Mouse (Mus musculus): ENCODE measurements around the gene Arhgap29.

Arhgap29 gene

GRCm38 (mm10) chr3:121941204-121941745 is 11.1 kb upstream of the Arhgap29 start:
- DNase-seq (ENCODE audit: extremely low read depth, insufficient read length, low spot score) = no peak

- no peak for DNase-seq (ENCODE audit: extremely low read depth, insufficient read length, low spot score)
These were observed 6.4 kb upstream of the Arhgap29 start for GRCm38 (mm10) chr3:121945957-121946356.

- no peak for DNase-seq (ENCODE audit: extremely low read depth, insufficient read length, low spot score)
These were observed 5.6 kb upstream of the Arhgap29 start for GRCm38 (mm10) chr3:121946765-121947164.

- DNase-seq (ENCODE audit: extremely low read depth, insufficient read length, low spot score) = no peak
These were observed 2.2 kb upstream of the Arhgap29 start for GRCm38 (mm10) chr3:121950139-121950538.

GRCm38 (mm10) chr3:121951116-121951515 is 1.2 kb upstream of the Arhgap29 start:
- DNase-seq (ENCODE audit: extremely low read depth, insufficient read length, low spot score) = no peak

GRCm38 (mm10) chr3:121953049-121953432 is 700 bp downstream of the Arhgap29 start:
- no peak for DNase-seq (ENCODE audit: extremely low read depth, insufficient read length, low spot score)

- DNase-seq (ENCODE audit: extremely low read depth, insufficient read length, low spot score) = no peak
These were observed 1.3 kb downstream of the Arhgap29 start for GRCm38 (mm10) chr3:121953433-121954161.

- DNase-seq (ENCODE audit: extremely low read depth, insufficient read length, low spot score) = no peak
These were observed 2.1 kb downstream of the Arhgap29 start for GRCm38 (mm10) chr3:121954421-121954820.

- DNase-seq (ENCODE audit: extremely low read depth, insufficient read length, low spot score) = no peak
These were observed 3.2 kb downstream of the Arhgap29 start for GRCm38 (mm10) chr3:121955527-121955926.

GRCm38 (mm10) chr3:121956789-121957188 is 4.4 kb downstream of the Arhgap29 start:
- no peak for DNase-seq (ENCODE audit: extremely low read depth, insufficient read length, low spot score)

GRCm38 (mm10) chr3:121957606-121958344 is 5.4 kb downstream of the Arhgap29 start:
- DNase-seq (ENCODE audit: extremely low read depth, insufficient read length, low spot score) = no peak

GRCm38 (mm10) chr3:121964173-121964572 is 11.8 kb downstream of the Arhgap29 start:
- no peak for DNase-seq (ENCODE audit: extremely low read depth, insufficient read length, low spot score)

- peak; percentile 52 for DNase-seq (ENCODE audit: extremely low read depth, insufficient read length, low spot score)
These were observed 15.5 kb downstream of the Arhgap29 start for GRCm38 (mm10) chr3:121967681-121968476.

- no peak for DNase-seq (ENCODE audit: extremely low read depth, insufficient read length, low spot score)
These were observed 16.3 kb downstream of the Arhgap29 start for GRCm38 (mm10) chr3:121968621-121969020.

- no peak for DNase-seq (ENCODE audit: extremely low read depth, insufficient read length, low spot score)
These were observed 17.1 kb downstream of the Arhgap29 start for GRCm38 (mm10) chr3:121969451-121969850.

GRCm38 (mm10) chr3:121973761-121974160 is 21.4 kb downstream of the Arhgap29 start:
- DNase-seq (ENCODE audit: extremely low read depth, insufficient read length, low spot score) = no peak

GRCm38 (mm10) chr3:121975381-121975780 is 23.0 kb downstream of the Arhgap29 start:
- DNase-seq (ENCODE audit: extremely low read depth, insufficient read length, low spot score) = no peak

GRCm38 (mm10) chr3:121981306-121981705 is 29.0 kb downstream of the Arhgap29 start:
- no peak for DNase-seq (ENCODE audit: extremely low read depth, insufficient read length, low spot score)

- DNase-seq (ENCODE audit: extremely low read depth, insufficient read length, low spot score) = no peak
These were observed 30.1 kb downstream of the Arhgap29 start for GRCm38 (mm10) chr3:121982450-121982849.

- DNase-seq (ENCODE audit: extremely low read depth, insufficient read length, low spot score) = no peak
These were observed 42.8 kb downstream of the Arhgap29 start for GRCm38 (mm10) chr3:121995125-121995524.

- DNase-seq (ENCODE audit: extremely low read depth, insufficient read length, low spot score) = no peak
These were observed 47.6 kb downstream of the Arhgap29 start for GRCm38 (mm10) chr3:121999934-122000333.
